Mouse (Mus musculus): ENCODE data around the gene Olfr1192-ps1.
"Not testable (repeated sequence)": the region's sequence is repeated elsewhere in the genome, so short reads cannot be mapped to it uniquely, and the experiment has no call there.

- not testable (repeated sequence) for TF ChIP-seq EP300 (optimal IDR thresholded peaks at IDR 0.05); CTCF (IDR thresholded peaks at IDR 0.05; ENCODE audit: low read depth)
These were observed 8.1 kb upstream of the Olfr1192-ps1 start, which contains the start of gene Olfr1191-ps1 for GRCm38 (mm10) chr2:88640242-88640641.
